Mouse (Mus musculus): ENCODE measurements around the gene Mknk2. TPM values are rescaled to one million over a fixed set of nuclear protein-coding genes. Genes with fewer than 3 reads are reported as not detected.
"Not testable (repeated sequence)": the region's sequence is repeated elsewhere in the genome, so short reads cannot be mapped to it uniquely, and the experiment has no call there.

The Mknk2 gene
- polyA plus RNA-seq, 1 experiment from 2014 or later, result 68.8 TPM

GRCm38 (mm10) chr10:80655406-80656129, 22.3 kb downstream of the Mknk2 start:
- Histone ChIP-seq H3K9me3 (no peaks in the 10 kb centered on the region), H3K9ac (peak overlapping the region; percentile 92), H3K36me3 (no peaks in the 10 kb centered on the region), H3K4me2 (replicated peaks) (peak overlapping the region; percentile 83), H3K27me3 (replicated peaks) (no peaks in the 10 kb centered on the region), H3K4me1 (replicated peaks) (peaks cover 30% of the 10 kb centered on the region), H3K4me3 (replicated peaks) (peak overlapping the region; percentile 83), H3K27ac (peak overlapping the region; percentile 71; the same call in 1 of the 2 replicates)
- 2% methylated on average over 10 of the region's 12 CpGs for WGBS
- peak; percentile 24 for ATAC-seq

DNA sequence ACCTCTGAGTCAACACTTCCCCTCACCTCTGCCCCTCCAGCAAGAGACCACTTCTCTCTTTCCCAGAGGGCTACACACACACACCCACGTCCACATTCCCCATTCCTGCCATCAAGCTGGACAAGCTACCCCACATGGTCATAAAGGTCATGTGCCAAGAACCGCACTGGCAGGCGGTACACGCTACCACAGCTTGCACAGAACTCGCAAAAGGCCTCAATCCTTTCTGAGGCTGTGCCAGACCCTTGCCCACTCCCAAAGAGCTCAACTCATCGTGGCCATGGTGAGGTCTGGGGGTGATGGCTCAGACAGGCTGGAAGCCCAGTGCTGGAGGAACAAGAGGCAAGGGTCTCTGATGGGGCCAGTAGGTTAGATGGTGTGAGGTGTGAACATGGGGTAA, 23.0 kb downstream of the Mknk2 start:
- H3K27me3 ChIP-seq (replicated peaks), result no peaks in the 10 kb centered on the region
- H3K4me2 ChIP-seq (replicated peaks), result peak overlapping the region; percentile 83

GRCm38 (mm10) chr10:80653156-80653720, 24.7 kb downstream of the Mknk2 start:
- no peak overlapping the region for H3K9ac ChIP-seq
- H3K4me2 ChIP-seq (replicated peaks), result no peak overlapping the region
- ATAC-seq, result no peak
- H3K36me3 ChIP-seq, result no peaks in the 10 kb centered on the region
- WGBS, result 86% methylated on average over 6 of the region's 6 CpGs
- peaks cover 28% of the 10 kb centered on the region for H3K4me1 ChIP-seq (replicated peaks)
- H3K9me3 ChIP-seq, result no peaks in the 10 kb centered on the region
- H3K27ac ChIP-seq, result no peak overlapping the region
- H3K27me3 ChIP-seq (replicated peaks), result no peaks in the 10 kb centered on the region
- no peak overlapping the region for H3K4me3 ChIP-seq (replicated peaks)

More for the DNA sequence above, 23.0 kb downstream of the Mknk2 start:
- 81% methylated on average over 6 of the region's 6 CpGs for WGBS
- Histone ChIP-seq H3K36me3 (no peaks in the 10 kb centered on the region), H3K9me3 (no peaks in the 10 kb centered on the region), H3K9ac (peak overlapping the region; percentile 92; the same call in 1 of the 2 replicates), H3K4me1 (replicated peaks) (peaks cover 30% of the 10 kb centered on the region), H3K4me3 (replicated peaks) (peak overlapping the region; percentile 83), H3K27ac (no peak overlapping the region)
- ATAC-seq, result no peak

DNA sequence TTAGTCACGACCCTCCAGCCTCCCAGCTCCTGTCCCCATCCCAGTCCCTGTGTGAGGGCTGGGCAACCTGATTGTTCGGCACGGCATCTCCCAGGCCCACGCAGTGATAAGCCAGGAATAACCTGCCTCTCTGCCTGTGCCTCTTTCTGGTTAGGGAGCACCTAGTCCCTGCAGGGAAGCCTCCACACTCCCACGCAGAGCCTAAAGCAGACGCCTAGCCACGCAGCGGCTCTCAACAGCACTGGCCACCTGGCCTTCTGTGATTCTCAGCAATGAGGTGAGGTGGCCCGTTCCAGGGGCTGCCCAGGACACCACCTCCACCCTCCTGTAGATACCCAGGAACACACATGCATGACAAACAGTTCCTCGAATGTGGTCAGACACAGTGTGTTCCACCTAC, 27.5 kb downstream of the Mknk2 start:
- Histone ChIP-seq H3K9ac (no peak overlapping the region), H3K27ac (no peak overlapping the region), H3K36me3 (peaks cover 15% of the 10 kb centered on the region), H3K4me3 (replicated peaks) (no peak overlapping the region), H3K4me2 (replicated peaks) (no peak overlapping the region), H3K9me3 (no peaks in the 10 kb centered on the region), H3K4me1 (replicated peaks) (peaks cover 16% of the 10 kb centered on the region), H3K27me3 (replicated peaks) (no peaks in the 10 kb centered on the region)
- 91% methylated on average over 10 of the region's 10 CpGs for WGBS
- ATAC-seq, result no peak

DNA sequence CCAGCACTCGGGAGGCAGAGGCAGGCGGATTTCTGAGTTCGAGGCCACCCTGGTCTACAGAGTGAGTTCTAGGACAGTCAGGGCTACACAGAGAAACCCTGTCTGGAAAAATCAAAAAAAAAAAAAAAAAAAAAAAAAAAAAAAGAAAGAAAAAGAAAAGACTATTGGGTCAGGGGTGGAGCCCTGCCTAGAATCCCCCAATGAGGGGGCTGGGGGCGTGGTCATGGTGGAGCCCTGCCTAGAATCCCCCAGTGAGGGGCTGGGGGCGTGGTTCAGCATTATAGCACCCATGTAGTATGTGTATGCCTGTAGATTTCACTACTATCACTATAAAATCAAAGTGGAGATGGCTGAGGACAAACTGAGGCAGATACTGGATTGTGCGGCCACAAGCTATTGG, 28.0 kb downstream of the Mknk2 start:
- not testable (repeated sequence) for H3K9ac ChIP-seq

GRCm38 (mm10) chr10:80646936-80647335, 31.0 kb downstream of the Mknk2 start:
- WGBS, result 92% methylated on average over 10 of the region's 10 CpGs
- H3K36me3 ChIP-seq, result peaks cover 40% of the 10 kb centered on the region

More for the DNA sequence above, 28.0 kb downstream of the Mknk2 start:
- H3K4me2 ChIP-seq (replicated peaks); H3K27ac ChIP-seq; H3K4me3 ChIP-seq (replicated peaks); H3K9me3 ChIP-seq; H3K27me3 ChIP-seq (replicated peaks); ATAC-seq: not testable (repeated sequence)
- 91% methylated on average over 6 of the region's 6 CpGs for WGBS
- Histone ChIP-seq H3K4me1 (replicated peaks) (peaks cover 11% of the 10 kb centered on the region), H3K36me3 (peaks cover 19% of the 10 kb centered on the region)

DNA sequence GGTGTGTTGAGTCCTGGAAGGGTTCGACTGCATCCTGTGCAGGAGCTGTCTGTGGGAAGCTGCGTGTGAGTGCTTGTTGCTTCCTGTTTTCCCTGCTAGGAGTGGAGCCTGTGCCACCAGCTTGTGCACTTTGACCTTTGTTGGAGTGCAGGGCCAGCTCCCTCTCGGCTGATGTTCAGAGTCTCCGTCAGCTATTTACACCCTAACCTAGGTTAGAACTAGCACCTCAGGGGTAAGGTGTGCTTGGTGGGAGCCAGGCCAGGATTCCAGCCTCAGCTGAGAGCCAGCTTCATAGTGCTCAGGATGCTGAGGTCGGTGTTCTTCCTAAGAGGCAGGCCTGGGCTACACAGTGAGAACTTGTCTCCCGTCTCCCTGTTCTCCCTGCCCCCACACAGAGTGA, 42.6 kb downstream of the Mknk2 start:
- Histone ChIP-seq H3K27me3 (replicated peaks) (no peaks in the 10 kb centered on the region), H3K4me3 (replicated peaks) (no peak overlapping the region), H3K9me3 (no peaks in the 10 kb centered on the region), H3K4me2 (replicated peaks) (no peak overlapping the region), H3K4me1 (replicated peaks) (no peaks in the 10 kb centered on the region), H3K27ac (no peak overlapping the region), H3K36me3 (peaks cover 56% of the 10 kb centered on the region), H3K9ac (no peak overlapping the region)
- ATAC-seq, result peak; percentile 15; the same call in 1 of the 2 replicates
- 65% methylated on average over 6 of the region's 6 CpGs for WGBS

More at GRCm38 (mm10) chr10:80646936-80647335, 31.0 kb downstream of the Mknk2 start:
- Histone ChIP-seq H3K9me3 (no peaks in the 10 kb centered on the region), H3K4me2 (replicated peaks) (no peak overlapping the region), H3K9ac (no peak overlapping the region), H3K4me1 (replicated peaks) (no peaks in the 10 kb centered on the region), H3K27me3 (replicated peaks) (no peaks in the 10 kb centered on the region), H3K27ac (no peak overlapping the region), H3K4me3 (replicated peaks) (no peak overlapping the region)
- no peak for ATAC-seq

GRCm38 (mm10) chr10:80628925-80629324, 49.0 kb downstream of the Mknk2 start:
- no peak for ATAC-seq
- H3K9ac ChIP-seq, result no peak overlapping the region
- H3K4me2 ChIP-seq (replicated peaks), result no peak overlapping the region
- no peaks in the 10 kb centered on the region for H3K9me3 ChIP-seq
- peaks cover 44% of the 10 kb centered on the region for H3K4me1 ChIP-seq (replicated peaks)
- peaks cover 4% of the 10 kb centered on the region; the same call in 1 of the 2 replicates for H3K36me3 ChIP-seq
- H3K27ac ChIP-seq, result no peak overlapping the region
- H3K4me3 ChIP-seq (replicated peaks), result no peak overlapping the region
- WGBS, result 86% methylated on average over 9 of the region's 9 CpGs
- no peaks in the 10 kb centered on the region for H3K27me3 ChIP-seq (replicated peaks)

DNA sequence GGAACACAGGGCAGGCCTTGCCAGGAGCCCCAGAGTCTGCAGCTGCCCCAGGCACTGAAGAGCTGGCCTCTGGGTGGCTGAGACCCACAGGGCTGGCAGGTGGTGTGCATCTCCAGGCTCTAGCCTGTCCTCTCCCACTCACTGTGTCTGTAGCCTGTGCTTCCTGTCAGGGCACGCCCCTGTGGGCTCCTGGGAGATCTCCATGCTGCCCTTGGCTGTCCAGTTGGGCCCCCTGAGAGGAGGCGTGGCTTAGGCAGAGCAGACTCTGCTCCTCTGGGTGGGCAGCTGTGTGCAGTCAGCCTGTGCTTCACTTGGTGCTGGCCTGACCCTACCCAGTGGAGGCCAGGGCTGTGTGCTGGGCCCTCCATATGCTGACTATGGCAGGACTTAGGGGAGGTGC, 50.2 kb downstream of the Mknk2 start:
- H3K27ac ChIP-seq, result peak overlapping the region; percentile 15; the same call in 1 of the 2 replicates
- peaks cover 3% of the 10 kb centered on the region; the same call in 1 of the 2 replicates for H3K36me3 ChIP-seq
- 21% methylated on average over 2 of the region's 2 CpGs for WGBS
- H3K4me1 ChIP-seq (replicated peaks), result peaks cover 50% of the 10 kb centered on the region
- no peak overlapping the region for H3K4me3 ChIP-seq (replicated peaks)
- H3K9me3 ChIP-seq, result no peaks in the 10 kb centered on the region
- peak; percentile 57 for ATAC-seq
- H3K4me2 ChIP-seq (replicated peaks), result peak overlapping the region; percentile 18
- H3K9ac ChIP-seq, result no peak overlapping the region
- H3K27me3 ChIP-seq (replicated peaks), result no peaks in the 10 kb centered on the region

DNA sequence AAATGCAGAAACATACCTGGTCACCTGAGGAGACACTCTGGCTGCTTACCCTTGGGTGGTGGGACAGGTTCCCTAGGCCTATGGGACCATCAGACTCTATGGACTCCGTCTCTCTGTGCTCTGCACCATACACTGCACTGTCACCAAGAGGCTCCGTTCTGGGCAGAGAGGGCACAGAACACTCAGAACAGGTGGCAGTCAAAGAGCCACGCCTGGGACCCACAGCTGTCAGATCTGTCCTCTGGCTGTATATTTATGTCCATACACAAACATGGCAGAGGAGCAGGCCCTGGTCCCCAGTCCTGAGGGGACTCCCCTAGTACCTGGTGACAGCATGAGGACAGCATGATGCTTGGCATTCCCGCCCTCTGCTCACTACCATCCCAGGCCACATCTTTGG, 52.1 kb downstream of the Mknk2 start:
- ATAC-seq, result no peak
- WGBS, result 82% methylated on average over 4 of the region's 4 CpGs
- peaks cover 55% of the 10 kb centered on the region for H3K4me1 ChIP-seq (replicated peaks)
- 0 out of 2 replicates have a peak overlapping the region, but pooled peaks have one; percentile 34 for H3K27ac ChIP-seq
- no peaks in the 10 kb centered on the region for H3K27me3 ChIP-seq (replicated peaks)
- no peak overlapping the region for H3K4me2 ChIP-seq (replicated peaks)
- no peak overlapping the region for H3K4me3 ChIP-seq (replicated peaks)
- H3K9ac ChIP-seq, result peak overlapping the region; percentile 28; the same call in 1 of the 2 replicates
- no peaks in the 10 kb centered on the region for H3K9me3 ChIP-seq
- H3K36me3 ChIP-seq, result peaks cover 3% of the 10 kb centered on the region; the same call in 1 of the 2 replicates

- Histone ChIP-seq H3K9ac (peak overlapping the region; percentile 82), H3K36me3 (no peaks in the 10 kb centered on the region), H3K27ac (peak overlapping the region; percentile 89), H3K9me3 (no peaks in the 10 kb centered on the region), H3K4me1 (replicated peaks) (peaks cover 49% of the 10 kb centered on the region), H3K4me3 (replicated peaks) (peak overlapping the region; percentile 88), H3K27me3 (replicated peaks) (no peaks in the 10 kb centered on the region), H3K4me2 (replicated peaks) (peak overlapping the region; percentile 90)
- 9% methylated on average over 15 of the region's 15 CpGs for WGBS
- no peak for ATAC-seq
Observed at GRCm38 (mm10) chr10:80623457-80624191, 54.3 kb downstream of the Mknk2 start.

Measured in intestine, embryonic 15.5 days (tissue).